Mouse (Mus musculus): ENCODE measurements around the gene Gm10031. TPM values are rescaled to one million over a fixed set of nuclear protein-coding genes. Genes with fewer than 3 reads are reported as not detected.

Gm10031 gene
- polyA plus RNA-seq, 1 experiment = 33.7 TPM

- DNase-seq = no peak
- no peak for TF ChIP-seq POLR2A (IDR thresholded peaks at IDR 0.05; ENCODE audit: control insufficient read depth, extremely low read depth, insufficient read depth, low read length, poor library complexity)
- TF ChIP-seq CTCF (IDR thresholded peaks at IDR 0.05; ENCODE audit: borderline replicate concordance, control insufficient read depth, extremely low read depth, insufficient read depth, low read length, poor library complexity) = no peak
- no peak overlapping the region for H3K4me3 ChIP-seq (ENCODE audit: control insufficient read depth, insufficient read depth, low read length)
- no peaks in the 10 kb centered on the region for H3K36me3 ChIP-seq (ENCODE audit: control insufficient read depth, insufficient read depth, low read length)
- H3K27me3 ChIP-seq (ENCODE audit: control insufficient read depth, insufficient read depth, low read length) = no peaks in the 10 kb centered on the region
- H3K27ac ChIP-seq (ENCODE audit: control insufficient read depth, insufficient read depth, low read length) = no peak overlapping the region
- no peaks in the 10 kb centered on the region for H3K4me1 ChIP-seq (replicated peaks; ENCODE audit: control insufficient read depth, insufficient read depth, low read length)
- 87% methylated on average over 6 of the region's 6 CpGs for WGBS
These were observed 13.9 kb downstream of the Gm10031 start for GRCm38 (mm10) chr1:156537701-156538100.

GRCm38 (mm10) chr1:156538382-156538781 lies 14.6 kb downstream of the Gm10031 start:
- TF ChIP-seq POLR2A (IDR thresholded peaks at IDR 0.05; ENCODE audit: control insufficient read depth, extremely low read depth, insufficient read depth, low read length, poor library complexity) = no peak
- TF ChIP-seq CTCF (IDR thresholded peaks at IDR 0.05; ENCODE audit: borderline replicate concordance, control insufficient read depth, extremely low read depth, insufficient read depth, low read length, poor library complexity) = no peak
- Histone ChIP-seq H3K27me3 (ENCODE audit: control insufficient read depth, insufficient read depth, low read length) (no peaks in the 10 kb centered on the region), H3K36me3 (ENCODE audit: control insufficient read depth, insufficient read depth, low read length) (no peaks in the 10 kb centered on the region), H3K4me1 (replicated peaks; ENCODE audit: control insufficient read depth, insufficient read depth, low read length) (no peaks in the 10 kb centered on the region), H3K27ac (ENCODE audit: control insufficient read depth, insufficient read depth, low read length) (no peak overlapping the region), H3K4me3 (ENCODE audit: control insufficient read depth, insufficient read depth, low read length) (no peak overlapping the region)
- DNase-seq = no peak
- 85% methylated on average over 3 of the region's 3 CpGs for WGBS

GRCm38 (mm10) chr1:156539787-156540560 lies 16.2 kb downstream of the Gm10031 start:
- Histone ChIP-seq H3K36me3 (ENCODE audit: control insufficient read depth, insufficient read depth, low read length) (no peaks in the 10 kb centered on the region), H3K27me3 (ENCODE audit: control insufficient read depth, insufficient read depth, low read length) (no peaks in the 10 kb centered on the region), H3K27ac (ENCODE audit: control insufficient read depth, insufficient read depth, low read length) (no peak overlapping the region), H3K4me1 (replicated peaks; ENCODE audit: control insufficient read depth, insufficient read depth, low read length) (no peaks in the 10 kb centered on the region), H3K4me3 (ENCODE audit: control insufficient read depth, insufficient read depth, low read length) (no peak overlapping the region)
- TF ChIP-seq POLR2A (IDR thresholded peaks at IDR 0.05; ENCODE audit: control insufficient read depth, extremely low read depth, insufficient read depth, low read length, poor library complexity) (no peak), CTCF (IDR thresholded peaks at IDR 0.05; ENCODE audit: borderline replicate concordance, control insufficient read depth, extremely low read depth, insufficient read depth, low read length, poor library complexity) (no peak)
- peak; percentile 20 for DNase-seq
- 69% methylated on average over 4 of the region's 4 CpGs for WGBS

DNA sequence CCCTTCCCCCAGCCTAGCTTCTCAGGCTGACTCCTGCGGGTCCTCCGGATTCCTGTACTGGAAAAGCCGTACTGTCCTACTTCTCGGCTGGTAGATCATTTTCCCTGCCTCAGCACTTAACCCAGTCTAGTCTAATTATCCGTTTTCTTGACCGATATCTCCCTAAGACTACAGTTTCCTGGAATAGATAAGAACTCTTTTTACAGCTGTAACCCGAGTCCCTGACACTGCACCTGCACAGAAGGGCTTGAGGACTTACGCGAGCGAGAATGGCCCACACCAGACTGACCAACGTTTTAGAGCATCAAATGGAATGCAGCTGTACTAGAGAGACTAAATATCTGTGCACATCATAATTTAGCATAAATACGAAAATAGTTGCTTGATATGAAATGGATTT lies 20.2 kb downstream of the Gm10031 start:
- 62% methylated on average over 12 of the region's 12 CpGs for WGBS
- TF ChIP-seq POLR2A (IDR thresholded peaks at IDR 0.05; ENCODE audit: control insufficient read depth, extremely low read depth, insufficient read depth, low read length, poor library complexity) (no peak), CTCF (IDR thresholded peaks at IDR 0.05; ENCODE audit: borderline replicate concordance, control insufficient read depth, extremely low read depth, insufficient read depth, low read length, poor library complexity) (no peak)
- DNase-seq = no peak
- H3K4me3 ChIP-seq (ENCODE audit: control insufficient read depth, insufficient read depth, low read length) = no peak overlapping the region
- H3K4me1 ChIP-seq (replicated peaks; ENCODE audit: control insufficient read depth, insufficient read depth, low read length) = 0 out of 2 replicates have a peak, but pooled peaks cover 3% of the 10 kb centered on the region
- H3K27ac ChIP-seq (ENCODE audit: control insufficient read depth, insufficient read depth, low read length) = no peak overlapping the region
- H3K27me3 ChIP-seq (ENCODE audit: control insufficient read depth, insufficient read depth, low read length) = no peaks in the 10 kb centered on the region
- no peaks in the 10 kb centered on the region for H3K36me3 ChIP-seq (ENCODE audit: control insufficient read depth, insufficient read depth, low read length)

- WGBS = 11% methylated on average over 60 of the region's 60 CpGs
- H3K36me3 ChIP-seq (ENCODE audit: control insufficient read depth, insufficient read depth, low read length) = no peaks in the 10 kb centered on the region
- peak within 1 kb of the TSS; percentile 24; the same call in 1 of the 2 replicates for H3K27ac ChIP-seq (ENCODE audit: control insufficient read depth, insufficient read depth, low read length)
- peak within 1 kb of the TSS; percentile 65 for H3K4me3 ChIP-seq (ENCODE audit: control insufficient read depth, insufficient read depth, low read length)
- H3K4me1 ChIP-seq (replicated peaks; ENCODE audit: control insufficient read depth, insufficient read depth, low read length) = peaks cover 3% of the 10 kb centered on the region
- DNase-seq = peak; percentile 86
- no peaks in the 10 kb centered on the region for H3K27me3 ChIP-seq (ENCODE audit: control insufficient read depth, insufficient read depth, low read length)
- TF ChIP-seq CTCF (IDR thresholded peaks at IDR 0.05; ENCODE audit: borderline replicate concordance, control insufficient read depth, extremely low read depth, insufficient read depth, low read length, poor library complexity) = peak; percentile 44; the same call in 1 of the 2 replicates
- TF ChIP-seq POLR2A (IDR thresholded peaks at IDR 0.05; ENCODE audit: control insufficient read depth, extremely low read depth, insufficient read depth, low read length, poor library complexity) = peak; percentile 73
These were observed 34.5 kb downstream of the Gm10031 start, which contains the start of gene Abl2 for GRCm38 (mm10) chr1:156558024-156558930. Abl2 (plus strand) TSS chr1:156558786.

DNA sequence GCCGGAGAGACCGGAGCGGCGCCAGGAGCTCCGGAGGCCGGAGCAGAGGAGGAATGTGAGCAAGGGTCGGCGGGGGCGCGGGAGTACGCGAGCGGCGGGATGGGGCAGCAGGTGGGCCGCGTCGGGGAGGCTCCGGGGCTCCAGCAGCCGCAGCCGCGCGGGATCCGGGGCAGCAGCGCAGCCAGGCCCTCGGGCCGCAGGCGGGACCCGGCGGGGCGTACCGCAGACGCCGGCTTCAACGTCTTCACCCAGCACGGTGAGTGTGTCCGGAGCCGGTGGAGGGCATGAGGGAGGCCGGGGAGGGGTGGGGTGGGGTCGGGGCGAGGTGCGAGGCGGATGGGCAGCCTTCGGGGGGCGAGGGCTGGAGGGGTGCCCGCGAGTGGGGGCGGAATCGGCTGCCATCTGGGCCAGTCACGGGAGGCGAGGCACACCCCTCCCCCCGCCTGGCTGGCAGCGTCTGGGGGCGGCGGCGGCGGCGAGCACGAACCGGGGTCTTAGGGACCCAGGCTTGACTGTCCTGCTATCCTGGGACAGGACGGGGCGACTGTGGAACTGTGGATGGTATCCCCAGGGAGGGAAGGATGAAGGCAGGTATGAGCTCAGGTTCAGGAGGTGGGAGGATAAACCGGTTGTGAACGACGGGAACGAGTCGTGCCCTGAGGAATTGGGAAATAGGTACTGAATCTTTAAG lies 35.3 kb downstream of the Gm10031 start:
- under 1% methylated on average over 55 of the region's 66 CpGs for WGBS
- DNase-seq = peak; percentile 59
- H3K36me3 ChIP-seq (ENCODE audit: control insufficient read depth, insufficient read depth, low read length) = no peaks in the 10 kb centered on the region
- TF ChIP-seq CTCF (IDR thresholded peaks at IDR 0.05; ENCODE audit: borderline replicate concordance, control insufficient read depth, extremely low read depth, insufficient read depth, low read length, poor library complexity) (no peak), POLR2A (IDR thresholded peaks at IDR 0.05; ENCODE audit: control insufficient read depth, extremely low read depth, insufficient read depth, low read length, poor library complexity) (no peak)
- no peaks in the 10 kb centered on the region for H3K27me3 ChIP-seq (ENCODE audit: control insufficient read depth, insufficient read depth, low read length)
- H3K4me1 ChIP-seq (replicated peaks; ENCODE audit: control insufficient read depth, insufficient read depth, low read length) = peaks cover 3% of the 10 kb centered on the region; the same call in 1 of the 2 replicates
- peak overlapping the region; percentile 65 for H3K4me3 ChIP-seq (ENCODE audit: control insufficient read depth, insufficient read depth, low read length)
- H3K27ac ChIP-seq (ENCODE audit: control insufficient read depth, insufficient read depth, low read length) = peak overlapping the region; percentile 24; the same call in 1 of the 2 replicates

Measured in thymus, adult 2 months (tissue).